Mouse (Mus musculus): Measurements from ENCODE around the gene Eci2.
"Not testable (repeated sequence)": the region's sequence is repeated elsewhere in the genome, so short reads cannot be mapped to it uniquely, and the experiment has no call there.

The Eci2 gene

DNA sequence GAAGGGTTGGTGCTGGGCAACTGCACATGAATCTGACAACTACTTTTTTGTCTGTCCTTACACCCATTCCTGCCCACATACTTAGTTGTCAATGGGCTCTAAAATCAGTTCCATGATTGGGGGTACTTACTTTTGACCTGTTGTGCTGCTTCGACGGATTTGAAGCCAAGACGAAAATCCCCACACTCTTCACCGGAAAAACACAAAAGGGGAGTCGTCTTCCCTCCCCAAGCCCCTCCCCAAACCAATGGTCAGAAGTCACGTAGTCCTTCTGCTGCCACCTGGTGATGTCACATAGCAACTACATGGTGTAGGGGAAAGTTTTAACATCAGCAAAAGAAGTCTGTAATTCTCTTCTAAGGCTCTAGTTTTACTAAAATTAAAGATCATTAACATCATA is at the start of gene Eci2:
TSS of gene Eci2 (minus strand) at position 218 of the 400 bp plus-strand sequence.
- DNase-seq (ENCODE audit: low spot score), result peak; percentile 42

DNA sequence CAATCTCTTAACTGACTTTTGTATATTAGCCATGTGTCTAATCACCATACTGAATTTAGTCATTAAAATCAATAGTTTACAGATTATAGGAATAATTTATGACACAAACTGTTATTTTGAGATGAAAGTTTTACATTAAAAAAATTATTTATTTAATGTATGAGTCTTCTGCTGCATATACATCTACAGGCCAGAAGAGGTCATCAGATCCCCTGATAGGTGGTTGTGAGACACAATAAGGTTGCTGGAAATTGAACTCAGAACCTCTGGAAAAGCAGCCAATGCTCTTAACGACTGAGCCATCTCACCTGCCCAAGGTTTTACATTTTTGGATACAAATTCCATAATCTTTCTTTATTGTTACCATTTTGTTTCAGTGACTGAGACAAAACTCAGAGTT is 48.0 kb upstream of the Eci2 start:
- no peak for DNase-seq (ENCODE audit: low spot score)

DNA sequence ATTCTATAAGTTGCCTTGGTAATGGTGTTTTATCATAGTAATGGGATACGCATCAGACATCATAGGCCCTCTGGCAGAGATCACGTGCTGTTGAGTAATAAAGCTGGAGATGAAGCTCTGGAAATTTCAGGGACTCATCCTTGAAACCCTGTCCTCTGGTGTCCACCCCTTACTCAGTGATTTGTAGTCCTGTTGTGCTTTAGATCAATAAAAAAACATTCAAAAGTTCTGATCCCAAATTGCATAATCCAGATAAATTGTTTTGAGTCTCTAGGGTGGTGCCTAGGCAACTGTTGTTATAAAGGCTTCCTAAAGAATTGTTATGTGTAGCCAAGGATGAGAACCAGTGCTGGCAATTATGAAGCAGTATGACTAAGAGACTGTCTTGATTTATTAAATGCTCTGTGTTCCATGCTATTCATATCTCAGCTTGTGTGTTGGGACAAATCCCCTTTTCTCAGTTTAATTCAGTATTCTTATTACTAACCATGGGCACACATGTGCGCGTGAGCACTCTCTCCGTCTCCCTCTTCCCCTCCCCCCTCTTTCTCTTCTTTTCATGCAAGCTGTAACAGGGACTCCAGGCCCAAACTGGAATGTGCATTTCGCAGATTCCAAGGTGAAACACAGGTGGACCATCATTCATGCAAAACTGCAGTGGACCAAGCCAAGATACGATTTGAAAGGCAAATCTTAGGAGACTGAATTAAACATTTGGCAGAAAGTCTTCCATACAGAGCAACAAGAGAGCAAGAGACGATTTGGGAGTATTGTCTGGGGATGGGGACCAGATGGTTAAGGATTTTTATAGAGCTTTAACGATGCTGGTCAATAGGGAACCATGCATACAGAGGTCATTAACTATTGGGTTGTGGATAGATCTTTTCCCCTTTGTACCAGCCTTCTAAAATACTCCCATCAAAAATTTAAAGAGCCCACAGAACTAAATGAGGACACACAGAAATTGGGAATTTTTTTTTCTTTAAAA is 43.9 kb upstream of the Eci2 start:
- DNase-seq (ENCODE audit: low spot score), result no peak

DNA sequence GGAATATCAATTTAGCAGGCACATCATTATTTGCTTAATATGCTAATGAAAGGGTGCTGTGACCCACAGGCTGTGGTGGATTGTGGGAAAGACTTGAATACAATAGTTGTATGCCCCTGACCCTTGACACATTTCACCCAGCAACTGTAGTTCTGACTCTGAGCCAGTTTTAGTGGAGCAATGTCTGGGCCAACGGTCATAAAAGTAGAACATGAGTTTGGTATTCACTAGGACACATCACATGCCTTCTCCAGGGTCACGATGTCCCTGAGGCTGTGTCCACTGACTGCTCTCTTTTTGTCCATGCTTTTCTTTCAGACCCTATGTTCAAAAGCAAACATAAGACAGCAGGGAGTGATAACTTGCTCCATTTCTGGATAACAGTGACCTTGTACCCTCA is 40.2 kb upstream of the Eci2 start:
- DNase-seq (ENCODE audit: low spot score), result no peak

DNA sequence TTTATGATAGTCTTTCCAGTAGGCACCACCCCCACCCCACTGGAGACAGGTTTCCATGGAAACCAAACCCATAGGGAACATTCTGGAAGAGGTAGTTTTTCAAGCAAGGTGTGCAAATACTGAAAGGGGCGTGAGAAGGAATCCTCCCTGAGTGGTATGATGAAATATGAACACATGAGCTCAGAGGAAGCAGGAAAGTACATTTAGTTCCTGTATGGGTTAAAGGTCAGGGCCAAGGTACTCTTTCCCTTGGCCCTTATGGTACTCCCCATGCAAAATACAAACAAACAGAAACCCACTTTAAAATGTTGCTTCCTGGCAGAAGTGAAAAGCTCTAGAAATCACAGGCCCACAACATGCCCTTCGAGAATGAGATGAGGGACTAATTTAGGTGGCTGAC is 39.1 kb upstream of the Eci2 start:
- DNase-seq (ENCODE audit: low spot score), result peak; percentile 37

DNA sequence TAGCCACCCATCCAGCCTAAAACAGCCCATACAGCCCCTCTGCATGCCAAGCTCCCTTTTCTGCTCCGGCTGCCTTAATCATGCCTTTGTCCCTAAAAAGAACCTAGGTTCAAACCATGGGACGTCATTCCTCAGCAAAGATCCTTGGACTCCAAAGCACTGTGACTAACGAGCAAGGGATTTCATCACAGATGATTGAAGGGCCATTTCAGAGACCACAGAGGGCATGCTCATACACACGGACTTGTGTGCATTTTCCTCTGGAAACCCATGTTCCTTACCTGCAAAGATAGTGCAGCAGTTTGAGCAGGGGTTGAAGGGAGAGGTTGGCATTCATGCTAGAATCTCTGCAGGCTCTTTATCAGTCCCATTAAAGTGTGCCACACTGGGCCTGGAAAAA is 37.5 kb upstream of the Eci2 start:
- no peak for DNase-seq (ENCODE audit: low spot score)

DNA sequence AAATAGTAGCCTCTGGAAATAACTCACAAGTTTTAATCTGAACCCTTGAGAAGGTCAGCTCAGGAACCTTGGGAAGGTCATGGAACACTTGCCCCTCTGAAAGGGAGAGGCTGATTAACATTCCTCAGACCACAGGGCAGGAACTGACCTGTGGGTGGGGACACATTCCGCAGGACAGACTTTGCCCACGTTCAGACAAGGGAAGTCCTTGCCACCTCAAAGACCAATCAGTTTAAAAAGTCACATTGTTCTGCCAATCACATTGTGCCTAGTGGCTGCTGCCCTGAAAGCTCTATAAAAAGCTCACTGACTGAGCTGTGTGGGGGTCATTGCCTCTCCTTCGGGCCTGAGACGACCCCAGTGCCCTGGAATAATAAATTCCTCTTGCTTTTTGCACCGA is 31.2 kb upstream of the Eci2 start:
- DNase-seq (ENCODE audit: low spot score), result no peak

DNA sequence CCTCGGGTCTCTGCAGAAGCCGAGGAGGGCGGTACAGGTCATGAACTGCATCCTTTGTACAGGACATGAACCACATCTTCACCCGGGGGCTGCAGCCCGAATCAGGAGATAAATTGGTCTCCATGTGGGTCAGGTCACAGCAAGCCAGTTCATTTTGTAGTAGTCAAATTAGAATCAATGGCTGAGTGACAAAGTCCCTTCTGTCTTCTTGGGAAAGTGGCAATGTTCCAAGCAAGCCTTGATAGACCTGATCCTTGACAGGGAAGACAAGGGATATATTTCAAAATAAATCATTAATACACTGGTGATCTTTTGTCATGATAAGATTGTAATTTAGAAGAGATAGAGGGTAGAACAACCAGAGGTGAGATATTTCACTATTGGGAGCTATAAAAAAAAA is 9.6 kb upstream of the Eci2 start:
- no peak for DNase-seq (ENCODE audit: low spot score)

DNA sequence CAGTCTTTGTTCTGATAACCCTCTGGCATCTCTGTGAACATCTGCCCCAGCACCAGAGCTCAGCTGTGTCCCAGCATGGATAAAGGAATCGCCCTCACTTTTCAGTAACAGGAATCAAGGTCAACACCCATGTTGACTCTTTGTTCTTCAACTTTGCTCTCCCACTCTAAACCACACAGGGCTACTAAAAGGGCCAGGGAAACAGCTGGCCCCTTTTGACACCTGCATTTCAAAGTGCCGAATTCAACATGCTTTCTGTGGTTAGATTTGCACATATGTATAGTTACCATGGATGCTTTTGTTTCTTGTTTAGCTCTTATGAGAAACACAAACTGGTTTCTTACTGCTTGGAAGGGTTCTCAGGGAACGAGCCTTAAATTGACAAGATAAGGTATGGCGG is 8.8 kb upstream of the Eci2 start:
- DNase-seq (ENCODE audit: low spot score), result no peak

DNA sequence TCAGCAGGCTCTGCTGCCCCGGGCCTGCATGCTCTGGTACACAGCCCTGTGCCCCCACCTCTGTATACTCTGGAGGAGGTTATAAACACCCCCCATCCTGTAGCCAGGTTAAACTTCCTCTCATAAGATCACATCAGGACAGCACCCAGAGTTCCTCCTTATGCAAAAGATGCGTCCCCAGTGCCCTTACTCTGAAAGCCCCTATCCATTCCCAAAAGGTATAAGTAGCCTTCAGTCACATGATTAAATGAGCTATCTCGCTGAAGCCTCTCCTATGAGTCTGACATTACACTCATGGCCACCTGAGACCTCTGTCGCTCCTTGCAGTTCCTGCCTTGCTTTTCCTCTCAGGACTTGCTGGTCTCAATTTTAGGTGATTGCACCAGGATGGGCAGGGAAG is 6.7 kb upstream of the Eci2 start:
- DNase-seq (ENCODE audit: low spot score), result no peak

DNA sequence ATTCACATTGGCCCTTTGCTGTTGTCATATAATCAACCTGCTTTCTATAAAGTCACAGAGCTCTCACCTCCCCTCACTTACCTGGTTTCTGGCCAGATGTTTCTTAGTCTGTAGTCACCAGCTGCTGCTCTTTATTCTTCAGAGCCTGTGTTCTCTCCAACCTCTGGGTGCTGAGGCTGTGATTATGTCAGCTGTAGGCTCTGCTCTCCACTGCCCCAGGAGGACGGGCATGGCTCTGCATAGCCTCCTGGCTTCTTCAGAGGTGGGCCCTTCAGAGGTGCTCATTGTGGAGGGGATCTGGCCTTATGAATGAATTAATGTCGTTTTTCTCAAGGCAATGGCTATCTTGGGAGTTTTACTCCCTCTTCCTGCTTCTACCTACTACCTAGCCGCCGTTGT is 4.8 kb upstream of the Eci2 start:
- DNase-seq (ENCODE audit: low spot score), result no peak

DNA sequence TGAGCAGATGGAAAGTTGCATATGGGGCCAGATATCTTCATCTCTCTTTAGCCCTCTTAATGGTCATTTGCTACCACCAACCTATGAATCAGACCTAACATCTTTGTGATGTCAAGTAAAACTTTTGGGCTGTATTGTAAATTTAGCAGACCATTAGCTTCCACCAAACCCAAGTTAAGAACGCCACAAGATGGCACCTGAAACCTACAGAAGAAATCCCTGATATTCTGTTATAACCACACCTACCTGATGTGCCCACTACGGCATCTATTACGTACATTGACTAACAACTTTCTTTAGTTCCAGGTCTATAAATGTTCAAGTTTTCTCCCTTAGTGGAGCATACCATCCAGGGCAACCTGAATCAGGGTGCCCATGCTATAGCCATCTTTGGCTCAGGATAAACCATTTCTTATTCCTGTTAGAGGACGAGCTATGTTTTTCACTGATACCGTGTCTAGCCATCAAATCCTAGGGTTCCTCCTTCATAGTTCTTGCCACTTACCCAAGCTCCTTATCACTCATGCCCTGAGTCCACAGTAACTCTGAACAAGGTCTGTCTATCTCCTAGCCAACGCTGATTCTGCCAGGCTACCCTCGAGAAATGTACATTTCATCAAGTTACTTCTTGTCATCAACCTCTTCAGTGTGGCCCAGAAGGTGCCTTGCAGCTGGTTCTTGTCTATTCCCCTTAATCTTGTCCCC is 4.2 kb upstream of the Eci2 start:
- DNase-seq (ENCODE audit: low spot score), result no peak

DNA sequence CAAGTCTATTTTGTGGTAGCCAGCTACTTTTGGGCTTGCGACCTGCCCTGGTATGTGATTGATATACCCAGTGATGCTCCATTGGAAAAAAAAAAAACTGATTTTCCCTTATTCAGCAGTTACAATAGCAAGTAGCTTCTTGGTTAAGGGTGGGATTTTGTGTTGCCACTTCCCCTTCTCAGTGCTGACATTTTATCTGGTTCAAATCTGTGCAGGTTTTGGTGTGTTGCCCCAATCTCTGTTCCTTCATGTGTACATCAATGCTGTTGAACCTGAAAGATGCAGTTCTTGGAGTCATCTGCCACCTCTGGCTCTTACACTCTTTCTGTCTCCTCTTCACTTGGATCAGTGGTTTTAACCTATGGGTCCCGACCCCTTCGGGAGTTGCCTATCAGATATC is 1.5 kb upstream of the Eci2 start:
- DNase-seq (ENCODE audit: low spot score), result no peak

DNA sequence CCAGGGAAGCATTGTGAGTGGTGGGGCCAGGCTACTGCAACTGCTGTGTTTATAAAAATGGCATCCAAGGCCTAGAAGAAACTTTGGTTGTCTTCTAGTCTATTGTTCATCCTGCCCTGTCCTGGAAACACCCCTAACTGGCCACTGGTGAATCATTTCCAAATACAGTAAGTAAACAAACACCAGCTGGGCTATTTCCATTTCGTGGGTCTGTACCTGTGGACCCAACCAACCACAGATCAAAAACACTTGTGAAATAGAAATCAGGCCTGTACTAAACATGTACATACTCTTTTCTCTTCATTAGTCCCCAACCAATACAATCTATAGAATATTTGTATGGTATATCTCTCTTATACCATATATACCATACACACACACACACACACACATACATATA is 3.5 kb downstream of the Eci2 start:
- DNase-seq (ENCODE audit: low spot score), result not testable (repeated sequence)

DNA sequence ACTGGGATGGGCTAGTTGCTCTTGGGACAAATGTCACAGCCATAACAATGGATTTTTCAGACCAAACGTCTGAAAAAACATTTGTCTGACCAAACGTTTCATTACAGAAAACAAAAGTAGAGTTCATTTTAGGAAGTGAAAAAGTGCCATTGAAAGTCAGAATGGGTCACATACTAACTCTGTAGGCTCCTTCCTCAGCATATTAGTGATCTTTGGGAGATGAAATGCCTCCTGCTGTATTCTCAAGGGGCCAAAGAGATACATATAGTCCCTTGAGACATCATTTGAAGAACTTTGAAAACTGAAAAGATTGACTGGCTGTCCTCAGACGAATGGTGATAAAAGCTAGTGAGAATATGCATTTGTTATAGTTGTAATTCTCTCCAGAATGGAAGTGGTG is 6.5 kb downstream of the Eci2 start:
- DNase-seq (ENCODE audit: low spot score), result no peak

DNA sequence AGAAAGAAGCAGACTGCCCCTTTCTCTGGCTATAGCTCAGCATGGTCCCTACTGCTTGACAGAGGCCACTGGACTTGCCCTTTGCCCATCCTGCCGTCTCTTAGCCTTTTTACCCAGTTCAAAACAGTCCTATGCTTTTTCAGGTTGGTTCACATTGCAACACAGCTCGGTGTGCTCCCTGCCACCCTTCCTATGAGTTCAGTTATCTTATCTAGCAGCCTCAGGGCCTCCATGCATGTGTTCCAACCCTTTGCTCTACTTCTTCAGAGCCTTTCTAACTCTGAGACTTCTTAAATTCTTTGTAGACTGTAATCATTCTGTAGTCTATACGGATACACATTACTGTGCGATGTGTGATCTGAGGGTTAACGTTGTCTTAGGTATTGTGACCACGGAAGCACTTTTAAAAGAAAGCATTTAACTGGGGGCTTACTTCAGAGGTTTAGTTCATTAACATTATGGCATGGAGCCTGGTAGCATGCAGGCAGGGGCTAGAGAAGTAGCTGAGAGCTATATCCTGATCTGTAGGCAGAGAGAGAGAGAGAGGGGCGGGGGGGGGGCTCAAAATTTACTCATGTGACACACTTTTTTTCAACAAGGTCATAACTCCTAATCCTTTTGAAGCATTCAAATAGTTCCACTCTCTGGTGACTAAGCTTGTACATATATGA is 7.9 kb downstream of the Eci2 start:
- DNase-seq (ENCODE audit: low spot score), result no peak

DNA sequence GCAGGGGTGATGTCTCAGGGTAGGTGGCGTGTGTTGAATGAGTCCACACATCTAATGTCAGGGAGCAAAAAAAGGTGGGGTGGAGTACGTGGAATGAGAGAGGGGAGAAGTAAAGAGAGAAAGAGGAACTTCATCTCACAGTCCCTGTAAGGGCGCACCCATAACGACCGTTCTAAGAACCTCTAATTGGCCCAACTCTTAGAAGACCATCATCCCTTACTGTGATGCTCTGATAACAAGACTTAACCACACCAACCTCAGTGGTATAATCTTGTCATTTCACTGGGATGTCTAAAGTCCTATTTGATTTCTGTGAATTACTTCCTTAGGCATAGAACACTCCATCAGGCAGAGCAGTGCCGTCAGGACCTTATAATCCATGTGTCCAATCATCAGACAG is 9.5 kb downstream of the Eci2 start:
- no peak for DNase-seq (ENCODE audit: low spot score)

DNA sequence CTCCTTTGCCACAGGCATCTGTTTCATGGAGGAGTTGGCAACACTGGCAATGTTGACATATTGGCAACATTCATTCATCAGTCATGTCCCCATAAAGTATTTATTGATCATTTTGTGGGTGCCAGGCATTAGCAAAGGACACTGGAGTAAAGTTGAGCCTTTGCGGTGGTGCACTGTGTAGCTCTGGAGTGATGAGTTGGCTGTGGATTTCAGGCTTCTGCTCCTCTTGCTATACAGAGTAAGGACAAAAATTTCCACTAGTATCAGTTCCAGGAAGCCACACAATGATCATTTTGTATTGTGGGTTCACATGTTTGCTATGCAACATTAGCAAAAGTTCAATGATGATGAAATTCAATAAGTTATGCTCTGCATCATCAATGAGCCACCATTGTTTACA is 10.8 kb downstream of the Eci2 start:
- no peak for DNase-seq (ENCODE audit: low spot score)

DNA sequence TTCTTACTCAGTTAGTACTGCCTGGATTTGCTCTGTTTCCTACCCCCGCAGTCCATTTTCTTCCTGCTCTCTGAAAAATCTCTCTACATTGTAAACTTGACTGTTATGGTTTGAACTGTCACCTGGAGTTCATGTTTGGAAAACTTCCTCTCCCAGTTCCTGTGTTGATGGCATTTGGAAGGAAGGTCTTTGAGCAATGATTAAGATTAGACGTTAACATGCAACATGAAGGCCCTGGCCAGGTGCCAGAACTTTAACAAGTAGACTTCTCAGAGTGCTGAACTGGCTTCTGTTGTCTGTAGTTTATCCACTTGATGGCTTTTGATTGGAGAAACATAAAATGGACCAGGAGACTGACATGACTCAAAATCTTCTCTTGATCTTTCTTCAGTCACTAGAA is 31.0 kb downstream of the Eci2 start:
- peak; percentile 5 for DNase-seq (ENCODE audit: low spot score)

DNA sequence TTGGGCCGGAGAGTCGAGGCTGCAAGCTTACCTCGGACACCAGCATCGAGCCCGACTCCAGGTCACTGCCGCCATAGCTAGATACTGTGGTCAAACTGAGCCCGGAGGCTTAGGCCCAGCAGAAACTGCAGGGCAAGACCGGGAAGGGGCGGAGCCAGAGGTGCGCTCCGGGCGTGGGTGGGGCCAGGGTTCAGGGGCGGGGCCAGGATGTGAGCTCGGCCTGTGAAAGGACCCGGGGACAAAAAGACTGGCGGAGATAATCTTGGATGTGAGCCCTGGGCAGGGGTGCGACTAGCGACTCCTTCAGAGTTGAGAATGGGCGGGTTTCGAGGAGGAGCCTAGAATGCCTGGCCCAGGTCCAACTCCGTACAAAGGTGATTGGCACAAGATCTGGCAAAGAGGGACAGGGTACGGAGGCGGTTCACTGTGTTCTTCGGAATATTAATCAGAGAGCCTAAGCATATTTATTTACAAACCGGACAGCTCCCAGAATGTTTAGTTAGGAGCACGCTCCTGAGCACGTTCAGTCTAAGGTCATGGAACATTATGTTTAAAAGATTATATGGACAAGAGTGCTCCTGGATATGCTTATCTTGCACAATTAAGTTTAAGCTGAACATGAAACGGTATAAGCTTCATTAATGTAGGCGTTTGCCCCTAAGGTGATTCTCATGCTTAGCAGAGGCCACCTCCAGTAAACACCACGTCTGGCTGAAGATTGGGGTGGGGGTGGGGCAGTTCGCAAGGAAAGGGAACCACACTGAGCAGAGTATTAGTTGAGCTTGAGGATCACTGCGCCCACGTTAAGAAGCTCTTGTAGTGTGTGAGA is 32.7 kb downstream of the Eci2 start:
- DNase-seq (ENCODE audit: low spot score), result peak; percentile 97

DNA sequence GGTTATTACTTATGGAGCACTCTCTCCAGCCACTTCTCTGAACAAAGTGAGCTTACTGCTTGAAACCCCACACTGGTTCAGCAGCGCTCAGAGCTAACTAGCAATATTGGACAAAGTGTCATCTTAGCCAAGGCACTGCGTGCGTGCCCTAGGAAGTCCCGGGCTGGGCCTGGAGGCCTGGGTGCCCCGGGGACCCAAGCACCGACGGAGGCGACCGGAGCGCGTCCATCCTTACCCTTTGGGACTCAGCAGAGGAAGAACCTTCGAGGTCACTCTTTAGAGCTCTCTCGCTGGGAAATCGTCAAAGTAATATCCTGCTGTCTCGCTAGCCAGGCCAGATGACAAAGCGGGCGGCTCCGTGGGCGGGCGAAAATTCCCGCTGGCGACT is 33.3 kb downstream of the Eci2 start:
- no peak for DNase-seq (ENCODE audit: low spot score)

DNA sequence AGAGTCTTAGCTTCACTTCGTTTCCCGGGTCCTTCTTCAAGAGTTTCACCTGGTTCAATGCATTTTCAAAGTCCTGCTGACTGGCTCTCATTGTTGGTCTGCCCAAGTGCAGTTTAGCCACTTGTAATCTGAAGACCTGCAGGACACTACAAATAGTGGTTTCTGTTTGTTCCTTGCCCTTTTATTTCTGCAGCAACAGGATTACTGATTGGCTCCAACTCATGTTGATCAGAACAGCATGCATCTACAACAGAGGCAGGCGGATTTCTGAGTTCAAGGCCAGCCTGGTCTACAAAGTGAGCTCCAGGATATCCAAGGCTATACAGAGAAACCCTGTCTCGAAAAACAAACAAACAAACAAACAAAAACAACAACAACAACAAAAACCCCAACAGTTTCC is 33.8 kb downstream of the Eci2 start:
- DNase-seq (ENCODE audit: low spot score), result no peak

All from lung, postnatal 25 days (tissue).